Mouse (Mus musculus): ENCODE results near the gene Proca1.

DNA sequence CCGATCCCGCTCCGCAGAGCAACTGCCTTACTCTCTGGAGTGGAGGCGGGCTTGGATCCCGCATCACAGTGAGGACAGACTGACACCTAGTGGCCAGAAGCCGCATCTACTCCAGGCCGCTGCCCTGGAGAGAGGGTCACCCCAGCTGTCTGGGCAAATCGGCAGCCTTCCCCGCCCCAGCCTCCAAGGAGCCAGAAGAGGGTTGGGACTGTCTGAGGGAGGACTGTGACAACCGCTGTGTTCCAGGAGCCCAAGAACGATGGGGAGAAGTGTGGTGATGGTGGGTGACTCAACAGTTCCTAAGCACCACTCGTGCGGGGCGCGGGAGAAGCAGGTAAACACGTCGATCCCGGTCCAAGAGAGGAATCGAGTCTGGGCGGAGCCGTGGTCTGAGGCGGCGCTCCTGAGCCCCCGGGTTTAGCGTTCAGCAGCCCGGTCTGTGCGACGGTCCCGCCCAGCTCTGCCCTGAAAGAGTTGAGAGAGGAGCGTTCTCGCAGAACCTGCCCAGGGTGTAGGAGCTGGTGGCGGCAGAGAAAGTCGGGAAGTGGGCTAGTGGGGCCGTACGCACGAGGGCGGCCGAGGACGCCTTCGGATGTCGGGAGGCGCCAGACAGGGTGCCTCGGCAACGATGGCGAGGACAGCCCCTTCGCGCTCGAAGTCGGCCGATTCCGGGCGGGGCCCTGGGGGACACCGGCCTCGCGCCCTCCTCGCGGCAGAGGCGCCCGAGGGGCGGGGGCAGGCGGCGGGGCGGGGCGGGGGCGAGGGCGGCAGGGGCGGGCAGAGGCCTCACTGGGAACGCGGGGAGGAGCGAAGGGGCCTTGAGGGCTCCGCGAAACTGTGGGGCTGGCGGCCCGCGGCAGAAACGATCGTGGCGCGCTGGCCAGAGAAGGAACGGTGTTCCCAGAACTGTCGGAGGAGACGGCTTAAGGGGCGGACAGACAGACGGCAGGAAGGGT, 15.0 kb upstream of the Proca1 start:
- TF ChIP-seq CTCF (IDR thresholded peaks at IDR 0.05) (peak; percentile 99), EP300 (IDR thresholded peaks at IDR 0.05) (0 out of 2 replicates have a peak, but pooled peaks have one; percentile 16)
